Mouse (Mus musculus) spleen, adult 2 months (tissue): ENCODE data around the gene Tsen34. TPM values are rescaled to one million over a fixed set of nuclear protein-coding genes. Genes with fewer than 3 reads are reported as not detected.

Experiments
- DNase-seq, 2 experiments: peaks; one replicate each; pipeline versions ENCODE4 v3.0.0 to v3.0.0-alpha.2; 2012 to 2021; ENCODE audit warnings: low spot score in 2 of 2, low read depth in 1 of 2
- H3K27ac ChIP-seq: fragments of 200-500 bp; 2 replicates; pipeline ENCODE4 v1.5.1; 2012; ENCODE audit warnings: low read length, inconsistent platforms; ENCODE audit not compliant: insufficient read depth
- H3K27me3 ChIP-seq: fragments of 200-500 bp; 2 replicates; pipeline ENCODE4 v1.6.1; 2012; ENCODE audit warnings: mild to moderate bottlenecking, moderate library complexity, low read length, inconsistent platforms; ENCODE audit not compliant: control insufficient read depth, insufficient read depth
- H3K36me3 ChIP-seq: fragments of 200-500 bp; 2 replicates; pipeline ENCODE4 v1.6.1; 2012; ENCODE audit warnings: mild to moderate bottlenecking, low read length, inconsistent platforms; ENCODE audit not compliant: control insufficient read depth, insufficient read depth
- H3K4me1 ChIP-seq: fragments of 200-500 bp; 2 replicates; pipeline ENCODE4 v1.6.1; 2011; ENCODE audit warnings: inconsistent platforms; ENCODE audit not compliant: control insufficient read depth, insufficient read depth, insufficient read length
- H3K4me3 ChIP-seq: fragments of 200-500 bp; 2 replicates; pipeline ENCODE4 v1.5.1; 2011; ENCODE audit warnings: mild to moderate bottlenecking, inconsistent platforms; ENCODE audit not compliant: insufficient read depth, insufficient read length; ENCODE audit errors: extremely low read depth
- CTCF ChIP-seq: fragments of 200-500 bp; IDR thresholded peaks from 2 replicates; pipeline ENCODE4 v1.5.1; 2011; ENCODE audit warnings: mild to moderate bottlenecking, inconsistent platforms; ENCODE audit not compliant: insufficient read depth, insufficient read length, insufficient replicate concordance; ENCODE audit errors: extremely low read depth
- POLR2A ChIP-seq: fragments of 200-500 bp; IDR thresholded peaks from 2 replicates; pipeline ENCODE4 v1.6.1; 2011; ENCODE audit warnings: low read depth, low read length, inconsistent platforms
- WGBS: fragments of 180-500 bp; shearing (Covaris S2); methylation state at CpG from one replicate; pipeline ENCODE4 v1.1.7; 2018; 5-methylcytosine and 5-hydroxymethylcytosine counted together
- polyA plus RNA-seq: library from polyadenylated mRNA; depleted of rRNA; stranded (reverse); fragments of >200 nt; gene quantifications from 2 replicates; pipeline ENCODE4 v1.2.3, GENCODE M21; 2012

Tsen34 gene
- polyA plus RNA-seq, 1 experiment: 29.2 TPM

DNA sequence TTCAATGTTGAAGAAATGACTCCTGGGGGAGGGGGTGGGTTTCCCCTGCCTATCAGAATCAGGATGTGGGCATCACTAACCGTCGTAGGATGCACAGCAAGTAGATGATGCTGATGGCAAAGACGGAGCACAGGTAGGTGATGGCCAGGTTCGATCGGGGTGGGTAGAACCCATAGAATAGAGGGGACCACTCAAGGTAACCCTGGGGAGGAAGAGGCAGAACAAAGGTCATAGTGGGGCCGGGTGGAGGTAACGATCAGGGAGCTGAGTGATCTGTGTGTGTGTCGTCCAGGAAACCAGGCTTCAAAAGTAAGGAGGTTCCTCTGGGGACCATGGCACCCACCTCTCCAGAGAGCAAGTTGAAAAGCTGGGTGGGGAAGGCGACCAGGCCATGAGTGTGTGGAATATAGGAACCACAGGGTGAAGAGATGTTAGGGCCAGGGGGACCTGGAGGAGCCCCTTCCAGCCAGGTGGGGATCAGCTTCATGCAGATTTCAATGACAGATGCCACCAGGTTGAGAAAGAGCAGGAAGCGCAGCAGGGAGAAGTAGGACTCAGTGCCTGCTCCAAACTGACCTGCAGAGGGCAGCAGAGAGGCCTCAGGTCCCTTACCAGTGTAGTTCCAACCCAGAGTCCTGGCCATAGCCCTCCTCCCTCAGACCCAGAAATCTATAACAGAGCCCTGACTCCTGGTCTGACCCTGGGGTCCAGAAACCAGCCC is 18.0 kb upstream of the Tsen34 start:
- peak; percentile 53 to 81 for DNase-seq
- Histone ChIP-seq H3K27me3 (no peaks in the 10 kb centered on the region), H3K27ac (no peak overlapping the region), H3K4me1 (no peaks in the 10 kb centered on the region), H3K4me3 (no peak overlapping the region), H3K36me3 (peaks cover 6% of the 10 kb centered on the region; the same call in 1 of the 2 replicates)
- TF ChIP-seq POLR2A (no peak), CTCF (peak; percentile 96)
- 60% methylated on average over 10 of the region's 10 CpGs for WGBS

DNA sequence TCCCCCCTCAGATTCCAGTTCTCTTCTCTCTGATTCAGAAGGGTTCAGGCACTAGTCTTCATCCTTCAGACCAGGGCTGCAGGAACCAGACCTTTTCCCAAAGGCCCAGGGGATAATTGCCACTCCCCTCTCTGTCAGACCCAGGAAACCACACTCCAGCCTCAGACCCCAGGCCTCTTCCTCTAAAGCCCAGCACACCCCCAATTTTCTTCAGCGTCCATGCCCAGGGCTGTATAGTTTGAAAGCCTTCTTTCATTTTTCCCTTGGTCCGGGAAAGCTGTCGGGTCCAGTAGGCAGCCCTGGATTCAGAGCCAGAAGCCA is 17.5 kb upstream of the Tsen34 start:
- TF ChIP-seq CTCF: no peak
- Histone ChIP-seq H3K36me3 (peaks cover 6% of the 10 kb centered on the region; the same call in 1 of the 2 replicates), H3K4me1 (no peaks in the 10 kb centered on the region), H3K27me3 (no peaks in the 10 kb centered on the region), H3K4me3 (no peak overlapping the region), H3K27ac (no peak overlapping the region)
- 73% methylated on average over 3 of the region's 3 CpGs for WGBS
- DNase-seq: no peak

DNA sequence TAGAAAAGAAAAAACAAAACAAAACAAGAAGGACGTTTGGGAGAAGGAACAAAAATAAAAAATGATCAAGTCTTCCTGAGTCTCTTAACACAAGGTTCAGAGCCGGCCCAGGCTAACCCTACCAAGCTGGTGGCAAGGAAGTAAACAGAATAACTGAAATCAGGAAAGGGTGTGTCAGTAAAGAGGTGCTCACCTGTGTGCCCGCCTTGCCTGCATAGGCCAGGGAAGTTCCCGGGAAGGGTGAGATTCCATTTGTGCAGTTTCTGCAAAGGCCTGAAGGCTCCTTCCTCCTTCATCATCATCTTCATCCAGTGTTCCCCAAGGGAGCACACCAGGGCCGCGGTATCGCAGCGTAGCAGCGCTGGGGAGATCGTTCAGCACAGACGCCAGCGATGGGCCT is 16.3 kb upstream of the Tsen34 start:
- DNase-seq: no peak
- 91% methylated on average over 12 of the region's 12 CpGs for WGBS
- Histone ChIP-seq H3K4me3 (no peak overlapping the region), H3K27me3 (no peaks in the 10 kb centered on the region), H3K27ac (no peak overlapping the region), H3K4me1 (no peaks in the 10 kb centered on the region), H3K36me3 (peaks cover 6% of the 10 kb centered on the region; the same call in 1 of the 2 replicates)
- TF ChIP-seq POLR2A (no peak), CTCF (no peak)

DNA sequence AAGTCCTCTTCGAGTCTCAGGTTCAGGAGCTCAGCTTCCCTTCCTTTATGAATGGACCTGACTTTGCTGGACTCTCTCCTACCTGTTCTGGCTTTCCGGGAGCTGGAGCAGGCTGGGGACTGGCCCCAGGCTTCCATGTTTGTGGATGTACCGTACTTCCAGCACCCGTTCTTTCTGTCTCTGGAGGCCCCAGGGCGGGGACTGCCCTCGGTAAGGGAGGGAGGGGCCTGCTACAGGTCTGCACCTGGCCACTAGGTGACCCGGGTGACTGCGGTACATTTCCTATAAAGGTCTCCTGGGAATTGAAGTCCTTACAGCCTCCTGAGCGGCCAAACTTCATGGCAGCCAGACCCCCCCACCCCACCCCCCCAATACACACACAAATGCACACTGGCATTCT is 15.3 kb upstream of the Tsen34 start, which contains the start of gene Tmc4:
Tmc4 (minus strand) TSS at position 212 of the 400 bp plus-strand sequence.
- DNase-seq: no peak
- no peaks in the 10 kb centered on the region for H3K4me1 ChIP-seq
- H3K27ac ChIP-seq: no peak within 1 kb of the TSS
- H3K4me3 ChIP-seq: no peak within 1 kb of the TSS
- H3K36me3 ChIP-seq: peaks cover 6% of the 10 kb centered on the region
- no peaks in the 10 kb centered on the region for H3K27me3 ChIP-seq
- TF ChIP-seq CTCF (no peak), POLR2A (no peak)
- WGBS: 82% methylated on average over 9 of the region's 9 CpGs

DNA sequence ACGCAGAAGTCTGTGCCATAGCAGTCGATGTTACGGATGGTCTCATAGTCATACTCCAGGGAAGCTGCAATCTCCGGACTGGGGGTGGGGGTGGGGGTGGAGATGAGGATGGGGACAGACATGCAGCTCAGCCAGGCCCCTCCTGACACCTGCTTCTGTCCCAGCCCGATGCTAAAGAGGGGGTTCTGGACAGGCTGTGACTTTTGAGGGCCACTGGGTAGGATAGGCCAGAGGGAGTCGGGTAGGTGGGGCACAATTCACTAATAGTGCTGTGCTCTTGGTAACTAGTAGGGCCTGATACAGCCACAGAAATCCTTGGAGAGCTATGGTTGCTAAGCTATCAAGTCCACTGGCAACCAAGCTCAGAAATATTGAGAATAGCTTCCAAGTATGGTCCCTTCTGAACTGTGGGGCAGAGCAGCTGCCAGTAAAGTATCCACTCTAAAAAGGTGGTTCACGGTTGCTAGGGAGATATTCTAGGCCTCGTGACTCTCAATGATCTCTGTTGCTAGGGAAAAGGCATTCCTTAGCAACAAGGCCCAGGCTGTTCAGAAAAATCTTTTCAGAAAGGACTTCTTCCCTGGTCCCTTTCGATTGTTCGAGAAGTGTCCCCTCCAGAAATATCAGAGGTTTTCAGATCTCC is 8.6 kb upstream of the Tsen34 start:
- no peak for DNase-seq
- Histone ChIP-seq H3K27me3 (no peaks in the 10 kb centered on the region), H3K4me1 (no peaks in the 10 kb centered on the region), H3K36me3 (peaks cover 24% of the 10 kb centered on the region), H3K4me3 (no peak overlapping the region), H3K27ac (no peak overlapping the region)
- WGBS: 95% methylated on average over 10 of the region's 10 CpGs
- TF ChIP-seq POLR2A: no peak
- no peak for TF ChIP-seq CTCF

DNA sequence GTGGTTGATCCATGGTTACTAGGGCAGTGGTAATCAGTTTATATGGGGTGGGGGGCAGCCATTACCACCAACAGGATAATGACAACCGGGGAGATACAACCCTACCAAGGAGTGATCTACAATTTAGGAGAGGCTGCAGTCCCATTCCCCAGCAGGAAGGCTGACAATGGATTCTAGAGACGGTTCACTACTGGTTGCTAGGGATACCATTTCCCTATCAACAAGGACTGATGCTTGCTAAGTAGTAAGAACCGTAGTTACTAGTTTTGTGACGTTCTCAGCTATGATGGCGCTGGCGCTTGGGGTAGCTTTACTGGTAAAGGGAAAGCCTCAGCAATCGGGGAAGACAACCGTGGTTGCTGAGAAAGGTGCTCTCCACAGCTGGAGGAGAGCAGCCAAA is 8.0 kb upstream of the Tsen34 start:
- 95% methylated on average over 8 of the region's 8 CpGs for WGBS
- H3K36me3 ChIP-seq: peaks cover 24% of the 10 kb centered on the region
- TF ChIP-seq POLR2A: no peak
- TF ChIP-seq CTCF: no peak

DNA sequence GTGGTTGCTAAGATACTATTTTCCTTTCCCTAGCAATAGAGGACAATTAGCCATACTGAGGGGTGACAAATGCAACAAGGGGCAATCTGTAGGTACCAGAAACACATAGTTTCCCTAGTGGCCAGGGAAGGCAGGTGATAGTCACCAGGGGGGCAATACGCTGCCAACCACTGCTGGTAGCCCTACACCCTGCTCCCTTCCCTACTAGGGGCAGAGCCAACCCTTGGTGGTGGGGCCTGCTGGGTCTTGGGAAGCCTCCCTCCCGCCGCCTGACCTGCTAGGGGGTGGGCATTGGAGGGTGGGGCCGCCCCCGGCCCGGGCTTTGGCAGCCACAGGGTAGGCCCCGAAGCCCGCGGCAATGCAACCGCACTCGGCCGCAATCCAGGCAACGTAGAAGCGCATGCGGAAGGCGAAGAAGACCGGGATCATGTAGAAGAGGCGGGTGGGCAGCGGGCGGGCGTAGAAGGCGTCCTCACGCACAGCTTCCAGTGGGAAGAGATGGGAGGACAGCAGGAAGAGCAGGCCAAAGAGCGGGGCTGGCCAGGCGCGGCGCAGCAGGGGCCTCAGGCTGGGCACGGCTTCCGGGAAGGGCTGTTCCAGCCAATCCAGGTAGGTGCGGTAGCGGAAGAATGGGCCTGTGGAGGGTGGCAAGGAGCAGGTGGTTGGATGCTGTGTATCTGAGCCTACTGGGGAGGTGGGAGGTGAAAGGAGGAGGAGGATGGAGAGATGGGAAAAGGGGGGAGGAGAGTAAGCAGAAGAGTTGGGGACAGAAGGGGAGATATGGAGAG is 7.1 kb upstream of the Tsen34 start:
- no peak overlapping the region for H3K4me3 ChIP-seq
- H3K27me3 ChIP-seq: no peaks in the 10 kb centered on the region
- WGBS: 94% methylated on average over 30 of the region's 31 CpGs
- H3K4me1 ChIP-seq: no peaks in the 10 kb centered on the region
- peaks cover 24% of the 10 kb centered on the region for H3K36me3 ChIP-seq
- no peak overlapping the region for H3K27ac ChIP-seq
- TF ChIP-seq CTCF (no peak), POLR2A (no peak)
- DNase-seq: no peak

More for the DNA sequence above, 8.0 kb upstream of the Tsen34 start:
- Histone ChIP-seq H3K4me3 (no peak overlapping the region), H3K27ac (no peak overlapping the region), H3K4me1 (no peaks in the 10 kb centered on the region), H3K27me3 (no peaks in the 10 kb centered on the region)
- no peak for DNase-seq
